Mouse (Mus musculus) gastrocnemius, adult 2 months (tissue): ENCODE data around the gene Slc1a1. TPM values are rescaled to one million over a fixed set of nuclear protein-coding genes. Genes with fewer than 3 reads are reported as not detected.

ENCODE experiments used
- DNase-seq: peaks from one replicate; pipeline ENCODE4 v3.0.0; 2022
- H3K27ac ChIP-seq: fragments of 200-600 bp; 2 replicates; pipeline ENCODE4 v1.8.1; 2022; ENCODE audit warnings: mild to moderate bottlenecking
- H3K4me3 ChIP-seq: fragments of 200-600 bp; 2 replicates; pipeline ENCODE4 v1.8.1; 2022; ENCODE audit warnings: mild to moderate bottlenecking, moderate library complexity
- CTCF ChIP-seq: fragments of 200-600 bp; IDR thresholded peaks from 2 replicates; pipeline ENCODE4 v1.8.1; 2022; ENCODE audit warnings: antibody characterized with exemption, mild to moderate bottlenecking, moderate library complexity
- intact Hi-C: fragments of 180-260 bp; cut with DNase I; formaldehyde crosslinking; loops from one replicate; pipeline ENCODE4 v1.15.1; 2025
- total RNA-seq, 2 experiments: library from RNA; stranded (reverse); gene quantifications; 2 replicates each; pipeline ENCODE4 v1.2.3; 2021

Gene Slc1a1
- total RNA-seq, 2 experiments from 2014 or later: 1.3 to 4.2 TPM

DNA sequence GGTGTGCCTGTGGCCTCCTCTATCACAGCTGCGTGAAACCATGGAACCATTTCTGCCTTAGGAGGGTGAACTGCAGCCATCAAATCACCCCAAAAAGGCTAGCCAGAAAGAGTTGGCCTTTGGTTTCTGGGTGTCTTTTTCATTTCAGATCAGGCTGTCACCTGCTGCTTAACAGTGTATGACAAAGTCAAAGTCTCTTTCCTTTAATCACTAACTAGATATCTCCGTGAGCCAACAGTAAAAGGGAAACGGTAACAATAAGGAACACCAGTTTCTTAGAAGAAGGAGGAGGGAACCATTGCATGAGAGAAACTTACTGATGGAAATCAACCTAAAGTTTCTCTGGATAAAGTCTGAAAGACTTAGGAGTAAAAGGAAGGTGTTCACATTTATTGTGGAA, 2.2 kb upstream of the Slc1a1 start:
- intact Hi-C loops: no loop called here

DNA sequence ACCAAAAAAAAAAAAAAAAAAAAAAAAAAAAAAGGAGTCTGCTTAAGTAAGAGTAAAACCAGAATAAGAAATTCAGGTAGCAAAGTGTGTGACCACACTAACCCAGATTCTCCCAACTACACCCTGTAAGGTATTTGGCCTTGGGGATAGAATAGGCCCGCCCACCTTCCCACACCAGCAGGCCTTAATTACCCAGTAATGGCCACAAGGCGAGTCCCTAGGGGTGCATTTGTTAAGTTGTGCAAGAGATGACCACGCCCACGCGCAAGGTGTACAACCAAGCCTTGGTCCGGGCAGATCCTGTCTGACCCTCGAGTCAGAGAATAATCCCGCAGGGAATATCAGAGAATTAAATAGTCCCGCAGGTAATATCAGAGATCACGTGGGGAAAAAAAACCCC, 461 bp upstream of the Slc1a1 start:
- intact Hi-C loops: no loop called here
- no peak overlapping the region for H3K27ac ChIP-seq
- TF ChIP-seq CTCF: no peak
- H3K4me3 ChIP-seq: peak overlapping the region; percentile 80
- no peak for DNase-seq

More for the DNA sequence above, 2.2 kb upstream of the Slc1a1 start:
- DNase-seq: no peak
- TF ChIP-seq CTCF: no peak
- Histone ChIP-seq H3K4me3 (no peak overlapping the region), H3K27ac (no peak overlapping the region)

DNA sequence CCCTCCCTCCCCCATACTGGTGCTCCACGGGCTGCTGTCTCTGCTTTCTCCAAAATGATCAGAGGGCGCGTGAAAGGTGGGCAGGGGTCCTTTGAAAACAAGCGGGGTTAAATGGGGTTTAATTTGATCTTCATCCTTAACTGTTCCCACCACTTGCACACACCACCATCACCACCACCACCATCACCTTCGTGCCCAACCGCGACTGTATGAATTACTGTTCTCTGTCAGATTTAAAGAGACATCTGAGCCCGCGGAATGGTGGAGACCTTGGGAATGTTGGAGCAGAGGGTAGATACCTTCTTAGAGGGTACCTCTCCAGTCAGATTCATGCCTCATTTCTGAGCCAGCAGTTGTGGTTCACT, 633 bp downstream of the Slc1a1 start:
- Histone ChIP-seq H3K27ac (peak overlapping the region; percentile 56; the same call in 1 of the 2 replicates), H3K4me3 (peak overlapping the region; percentile 80)
- no peak for TF ChIP-seq CTCF
- DNase-seq: no peak
- intact Hi-C loops: no loop called here

DNA sequence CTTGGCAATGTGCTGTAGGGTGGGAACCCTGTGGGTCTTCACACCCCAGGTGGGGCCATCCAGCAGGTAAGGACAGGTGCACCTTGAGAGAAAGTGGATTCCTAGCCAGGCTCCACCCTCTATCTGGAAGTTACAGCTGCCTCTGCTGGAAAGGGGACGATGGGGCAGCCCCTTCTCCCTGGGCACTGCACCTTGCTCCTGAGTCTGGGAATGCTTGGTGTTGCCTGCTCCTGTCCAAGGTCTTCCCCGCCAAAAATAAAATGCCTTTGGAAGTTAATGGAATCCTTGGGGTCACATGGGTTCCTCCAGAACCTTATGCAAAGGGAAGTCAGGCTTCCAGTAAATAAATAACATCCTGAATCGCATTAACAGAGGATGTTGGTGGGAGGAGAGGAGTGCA, 1.3 kb downstream of the Slc1a1 start:
- Histone ChIP-seq H3K4me3 (peak overlapping the region; percentile 80), H3K27ac (peak overlapping the region; percentile 3; the same call in 1 of the 2 replicates)
- no peak for TF ChIP-seq CTCF
- DNase-seq: no peak
- intact Hi-C loops: no loop called here

DNA sequence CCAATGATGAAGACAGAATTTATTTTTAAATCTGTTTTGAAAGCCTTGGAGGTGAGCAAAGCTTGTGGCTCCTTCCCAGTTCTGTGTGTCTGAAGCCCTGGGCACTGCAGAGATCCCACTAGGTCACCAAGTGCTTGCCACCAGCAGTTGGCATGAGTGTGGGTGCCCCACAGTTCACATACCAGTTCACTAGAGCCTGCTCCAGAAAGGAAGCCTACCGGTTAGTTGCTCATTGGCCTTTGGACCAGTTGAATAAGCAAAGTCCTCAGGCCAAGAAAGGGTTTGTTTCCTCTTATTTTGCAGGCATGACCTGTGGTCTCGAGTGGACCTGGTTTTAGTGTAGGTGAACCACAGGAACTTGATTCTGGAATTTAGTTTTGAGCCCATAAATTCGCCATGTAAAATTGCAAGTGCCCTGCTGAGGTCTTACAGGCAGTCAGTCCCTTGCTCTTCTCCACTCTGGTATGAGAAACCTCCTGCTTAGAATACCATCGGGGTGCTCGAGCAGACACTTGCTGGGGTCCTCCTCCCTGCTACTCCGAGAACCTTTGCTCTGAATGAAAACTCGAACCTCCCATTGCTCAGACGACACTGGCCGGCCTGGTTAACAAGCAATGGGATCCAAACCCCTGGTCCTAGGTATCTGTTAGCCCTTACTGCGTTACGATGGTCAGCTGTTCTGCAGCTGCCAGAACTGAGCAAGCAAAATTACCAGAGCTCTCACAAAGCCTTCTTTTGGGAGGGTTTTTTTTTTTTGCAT, 2.0 kb downstream of the Slc1a1 start:
- no peak for DNase-seq
- TF ChIP-seq CTCF: no peak
- peak overlapping the region; percentile 80 for H3K4me3 ChIP-seq
- H3K27ac ChIP-seq: no peak overlapping the region
- intact Hi-C loops: no loop called here

DNA sequence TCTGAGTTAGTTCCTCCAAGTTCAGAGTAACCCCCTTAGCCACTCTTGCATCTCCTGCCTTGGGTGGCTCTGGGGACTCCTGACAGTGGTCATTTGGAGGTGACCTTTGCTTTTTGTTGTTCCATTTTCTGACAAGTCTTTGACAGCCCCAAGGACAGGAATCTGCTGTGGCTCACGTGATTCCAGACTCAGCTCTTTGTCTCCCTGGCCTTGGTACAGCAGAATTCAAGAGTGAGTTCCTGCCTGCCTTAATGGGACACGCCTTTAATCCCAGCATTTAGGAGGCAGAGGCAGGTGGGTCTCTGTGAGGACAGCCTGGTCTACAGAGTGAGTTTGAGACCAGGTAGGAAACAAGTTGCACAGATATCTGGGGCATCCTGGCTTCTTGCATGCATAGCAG, 3.9 kb downstream of the Slc1a1 start:
- no peak overlapping the region for H3K27ac ChIP-seq
- TF ChIP-seq CTCF: no peak
- DNase-seq: no peak
- intact Hi-C loops: no loop called here
- no peak overlapping the region for H3K4me3 ChIP-seq

DNA sequence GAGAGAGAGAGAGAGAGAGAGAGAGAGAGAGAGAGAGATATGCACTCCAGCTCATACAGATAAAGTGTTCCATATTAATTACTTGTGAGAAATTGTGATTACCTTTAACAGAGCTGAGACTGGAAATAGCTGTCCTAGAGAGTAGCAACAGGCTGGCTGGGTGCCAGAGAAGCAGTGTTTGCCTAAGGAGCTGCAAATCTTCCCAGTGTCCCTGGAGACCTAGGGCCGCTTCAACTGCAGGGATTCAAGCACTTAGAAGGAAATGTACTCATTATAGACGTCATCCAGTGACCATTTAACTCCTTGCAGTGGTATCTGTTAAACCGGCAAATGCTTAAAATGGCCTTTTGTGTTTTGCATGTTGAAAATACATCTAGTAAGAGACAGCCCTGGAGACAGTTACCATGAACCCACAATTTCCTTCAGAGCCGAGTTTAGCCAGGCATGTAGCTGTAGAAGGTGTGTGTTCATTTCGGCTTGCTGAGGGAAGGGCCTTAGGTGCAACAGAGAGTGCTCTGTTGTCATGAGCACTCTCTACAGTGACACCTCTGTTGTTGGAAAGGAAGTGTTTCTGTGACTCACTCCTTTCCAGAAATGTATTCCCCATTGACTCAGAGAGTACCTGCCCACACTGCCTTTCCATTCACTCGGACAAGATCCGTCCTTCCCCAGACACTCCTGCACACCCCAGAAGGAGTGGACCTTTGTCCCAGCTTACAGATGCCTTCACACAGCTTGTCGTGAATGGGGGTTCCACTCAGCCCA, 10.3 kb downstream of the Slc1a1 start:
- intact Hi-C loops: no loop called here
- no peak overlapping the region for H3K27ac ChIP-seq
- TF ChIP-seq CTCF: no peak

DNA sequence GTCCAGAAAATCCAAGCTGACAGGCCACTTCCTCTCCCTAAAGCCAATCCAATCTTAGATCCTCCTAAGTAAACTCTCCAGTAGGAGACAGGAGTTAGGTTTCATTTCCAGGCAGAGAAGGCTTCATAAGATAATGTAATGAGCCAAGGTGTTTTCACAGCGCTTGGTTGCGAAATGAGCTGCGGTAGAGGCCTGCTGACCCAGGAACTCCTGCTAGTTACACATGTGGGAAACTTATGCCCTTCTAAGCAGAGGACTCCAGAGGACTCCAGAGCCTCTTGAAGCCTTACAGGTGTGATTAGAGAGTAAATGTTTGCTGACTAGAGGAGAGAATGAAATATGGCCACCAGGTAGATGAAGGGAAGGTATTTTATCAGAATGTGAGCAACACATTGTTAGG, 15.7 kb downstream of the Slc1a1 start:
- DNase-seq: no peak
- no peak for TF ChIP-seq CTCF
- Histone ChIP-seq H3K4me3 (no peak overlapping the region), H3K27ac (no peak overlapping the region)
- intact Hi-C loops: no loop called here

More for the DNA sequence above, 10.3 kb downstream of the Slc1a1 start:
- no peak overlapping the region for H3K4me3 ChIP-seq
- DNase-seq: peak; percentile 22

DNA sequence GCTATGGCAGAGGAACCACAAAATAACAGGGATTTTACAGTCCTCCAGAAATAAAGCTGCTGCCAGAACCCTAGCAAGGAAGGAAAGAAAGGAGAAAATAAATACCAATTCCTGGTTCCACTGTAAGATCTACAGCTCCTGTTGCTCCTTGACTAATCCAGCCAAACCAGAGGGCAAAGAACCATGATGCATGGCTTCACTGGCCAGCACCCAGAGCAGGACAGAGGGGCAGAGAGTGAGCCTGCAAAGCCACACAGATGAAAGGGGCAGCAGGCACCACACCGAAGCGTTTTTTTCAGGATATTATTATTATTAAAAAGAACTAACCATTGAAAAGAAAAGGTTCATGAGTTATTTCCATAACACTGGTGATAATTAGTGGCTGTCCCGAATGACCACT, 17.2 kb downstream of the Slc1a1 start:
- TF ChIP-seq CTCF: no peak
- H3K4me3 ChIP-seq: no peak overlapping the region
- intact Hi-C loops: no loop called here
- no peak for DNase-seq
- no peak overlapping the region for H3K27ac ChIP-seq

DNA sequence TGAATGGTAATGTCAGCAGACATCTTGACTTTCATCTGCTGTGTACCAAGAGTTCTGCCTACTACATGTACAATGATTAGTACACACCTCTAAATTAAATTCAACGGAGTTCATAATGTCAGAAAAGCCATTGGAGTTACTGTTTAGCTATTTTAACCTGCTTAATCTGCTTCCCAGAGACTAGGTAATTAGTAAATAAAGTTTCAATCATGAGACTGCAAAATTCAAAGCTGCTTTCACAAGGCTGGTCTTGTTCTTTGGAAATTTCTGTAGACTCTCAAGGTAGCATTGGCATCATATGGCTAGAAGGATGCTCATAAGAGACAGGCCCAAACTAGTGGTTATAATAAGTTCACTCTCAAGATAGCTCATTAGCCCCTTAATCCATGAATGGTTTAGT, 20.0 kb downstream of the Slc1a1 start:
- intact Hi-C loops: no loop called here
- Histone ChIP-seq H3K27ac (no peak overlapping the region), H3K4me3 (no peak overlapping the region)
- no peak for DNase-seq
- no peak for TF ChIP-seq CTCF

DNA sequence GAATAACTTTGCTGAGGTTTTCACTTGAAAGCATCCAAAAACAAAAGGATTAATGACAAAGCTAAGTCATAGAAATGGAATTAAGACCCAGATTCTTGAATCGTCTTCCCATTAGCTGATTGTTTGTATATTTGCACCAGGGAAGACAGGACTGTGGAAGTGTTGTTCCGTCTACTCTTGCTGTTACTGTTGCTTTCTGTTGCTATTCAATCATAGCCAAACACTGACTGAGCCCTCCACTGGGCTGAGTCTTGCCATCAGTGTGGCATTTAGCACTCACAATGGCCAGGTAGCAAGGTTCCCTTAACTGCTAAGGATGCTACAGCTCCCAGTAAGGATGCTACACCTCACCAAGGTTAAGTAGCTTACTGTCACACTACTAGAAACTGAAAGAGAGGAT, 25.4 kb downstream of the Slc1a1 start:
- TF ChIP-seq CTCF: no peak
- H3K27ac ChIP-seq: no peak overlapping the region
- DNase-seq: no peak
- intact Hi-C loops: no loop called here
- no peak overlapping the region for H3K4me3 ChIP-seq

DNA sequence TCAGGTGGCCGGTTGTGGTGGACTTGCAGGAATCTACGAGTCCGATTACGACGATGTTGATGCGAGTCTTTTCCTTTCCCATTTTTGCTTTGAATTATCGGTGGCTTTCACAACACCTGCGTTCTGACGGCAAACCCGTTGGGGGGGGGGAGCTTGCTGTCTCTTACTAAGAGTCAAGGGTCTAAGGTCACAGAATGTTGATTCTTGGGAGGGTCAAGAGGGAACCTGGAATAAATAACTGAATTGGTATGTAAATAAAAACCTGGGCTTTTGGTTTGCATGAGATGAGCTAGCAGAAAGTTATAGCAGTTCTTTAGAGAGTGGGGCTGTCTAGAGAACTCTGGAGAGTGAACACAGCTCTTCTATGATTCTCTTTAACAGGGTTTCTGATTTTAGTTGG, 28.8 kb downstream of the Slc1a1 start:
- Histone ChIP-seq H3K27ac (no peak overlapping the region), H3K4me3 (no peak overlapping the region)
- no peak for TF ChIP-seq CTCF
- intact Hi-C loops: no loop called here
- no peak for DNase-seq

DNA sequence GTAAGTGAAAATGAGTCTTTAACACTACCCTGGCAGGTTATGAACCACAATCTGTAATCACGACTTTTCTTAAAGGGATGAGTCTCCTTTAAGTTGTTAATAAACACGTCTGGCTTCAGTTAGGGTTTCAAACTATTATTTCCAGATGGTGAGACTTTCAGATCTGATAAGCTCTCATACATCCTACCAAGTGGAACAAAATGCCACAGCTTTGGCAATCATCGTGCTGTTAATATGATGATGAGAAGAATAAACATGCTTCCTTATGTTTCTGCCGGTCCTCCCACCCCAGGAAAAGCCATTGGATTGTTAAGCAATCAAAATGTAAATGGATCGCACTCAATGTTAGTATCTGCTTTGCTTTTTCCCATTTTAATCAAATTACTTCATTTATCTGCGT, 30.1 kb downstream of the Slc1a1 start:
- TF ChIP-seq CTCF: no peak
- H3K4me3 ChIP-seq: no peak overlapping the region
- intact Hi-C loops: no loop called here
- no peak overlapping the region for H3K27ac ChIP-seq
- no peak for DNase-seq

DNA sequence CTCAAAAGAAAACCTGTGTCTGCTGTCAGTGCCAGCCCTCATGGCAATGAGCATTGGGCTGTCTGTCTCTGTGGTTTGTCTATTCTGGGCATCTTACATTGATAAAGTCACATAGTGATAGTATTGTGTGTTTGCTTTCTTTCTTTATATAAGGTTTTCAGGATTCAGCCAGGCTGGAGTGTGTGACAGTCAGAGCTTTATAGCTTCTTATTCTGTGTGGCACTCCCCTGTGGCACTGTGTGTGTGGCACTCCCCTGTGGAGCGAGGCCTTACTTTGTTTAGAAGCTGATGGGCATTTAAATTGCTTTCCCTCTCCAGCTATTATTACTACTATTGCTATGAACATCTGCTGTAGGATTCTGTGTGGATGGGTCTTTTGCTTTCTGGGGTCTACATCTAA, 30.7 kb downstream of the Slc1a1 start:
- intact Hi-C loops: no loop called here
- TF ChIP-seq CTCF: no peak
- DNase-seq: no peak
- Histone ChIP-seq H3K27ac (no peak overlapping the region), H3K4me3 (no peak overlapping the region)
